Mouse (Mus musculus) kidney, adult 11 months (tissue): Measurements from ENCODE around the gene Myo5a.
A peak's percentile ranks its signal among the peaks of the same experiment; 100 is the strongest.

Source experiments
- DNase-seq: peaks from one replicate; pipeline ENCODE4 v3.0.0; 2022

Gene Myo5a

DNA sequence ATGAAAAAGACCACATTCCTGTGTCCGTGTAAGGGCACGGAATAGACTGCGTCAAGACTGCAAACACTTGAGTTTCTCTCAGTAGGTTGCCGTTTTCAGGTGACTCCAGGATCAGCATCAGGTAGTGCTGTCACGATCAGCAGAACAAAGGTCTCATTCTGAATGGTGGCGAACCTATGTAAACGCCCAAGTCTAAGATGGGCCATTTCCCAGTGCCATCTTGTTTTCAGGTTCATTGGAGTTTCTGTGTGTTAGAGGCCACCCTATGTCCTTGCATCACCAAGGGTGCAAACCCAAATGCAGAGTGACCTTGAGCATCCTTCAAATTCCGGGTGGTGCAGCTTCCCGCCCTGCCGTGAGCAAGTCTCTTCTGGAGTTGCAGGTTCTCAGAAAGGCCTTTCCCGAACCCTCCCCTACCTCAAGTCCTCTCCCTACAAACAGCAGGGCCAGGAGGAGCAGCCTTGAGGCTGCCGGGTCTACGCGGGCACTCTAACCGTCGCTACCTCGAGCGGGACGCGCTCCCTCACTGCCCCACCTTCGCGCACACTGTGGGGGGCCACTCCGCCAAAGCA is at the start of gene Myo5a:
Myo5a (plus strand) TSS at position 559 of the 572 bp plus-strand sequence.
- DNase-seq = no peak

DNA sequence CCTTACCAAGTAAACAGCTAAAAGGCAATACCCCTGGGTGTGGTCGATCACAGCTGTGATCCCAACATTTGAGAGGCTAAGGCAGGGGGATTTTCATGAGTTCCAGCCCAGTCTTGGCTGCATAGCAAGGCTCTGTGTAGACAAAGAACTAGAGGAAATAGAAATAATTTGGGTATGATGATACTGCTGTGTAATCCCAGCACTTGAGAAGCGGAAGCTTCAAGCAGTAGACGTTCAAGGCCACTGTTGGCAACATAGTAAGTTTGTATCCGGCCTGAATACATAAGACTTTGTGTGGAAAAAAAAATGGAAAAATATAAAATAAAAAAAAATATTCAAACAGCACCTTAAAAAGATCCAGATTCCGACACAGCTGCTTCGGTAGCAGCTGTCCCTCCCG is 48.3 kb upstream of the Myo5a start:
- no peak for DNase-seq

DNA sequence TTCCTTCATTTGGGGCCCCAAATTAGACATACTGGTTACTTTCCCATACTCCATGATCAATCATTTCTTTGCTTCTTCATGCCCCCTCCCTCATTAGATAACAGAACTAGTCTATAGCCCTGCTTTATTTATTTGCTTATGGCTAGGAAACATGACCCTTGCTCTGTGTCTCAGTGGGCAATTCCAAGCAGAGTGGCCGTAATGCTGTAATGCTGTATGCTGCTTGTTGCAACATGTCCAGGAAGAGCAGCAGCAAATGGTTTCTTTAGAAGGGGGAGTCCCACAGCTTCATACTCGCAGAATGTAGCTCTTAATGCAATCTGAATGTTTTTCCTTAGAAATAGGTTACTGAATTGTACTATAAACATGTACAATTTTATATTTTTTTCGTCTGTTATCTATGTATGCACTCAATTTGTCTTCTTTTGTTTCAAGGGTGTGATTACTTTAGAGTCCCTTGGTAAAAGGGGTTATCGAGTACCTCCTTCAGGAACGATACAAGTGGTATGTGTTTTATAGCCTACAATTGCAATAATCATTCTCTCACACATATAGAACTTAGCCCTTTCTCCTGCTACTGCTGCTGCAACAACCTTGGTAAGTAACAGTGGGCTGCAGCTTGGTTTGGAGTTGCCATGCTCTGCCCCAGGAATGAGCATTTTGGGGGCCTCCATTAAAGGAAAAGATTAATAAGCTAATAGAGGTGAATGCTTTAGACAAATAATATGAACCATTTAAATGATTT is 47.5 kb upstream of the Myo5a start:
- no peak for DNase-seq

DNA sequence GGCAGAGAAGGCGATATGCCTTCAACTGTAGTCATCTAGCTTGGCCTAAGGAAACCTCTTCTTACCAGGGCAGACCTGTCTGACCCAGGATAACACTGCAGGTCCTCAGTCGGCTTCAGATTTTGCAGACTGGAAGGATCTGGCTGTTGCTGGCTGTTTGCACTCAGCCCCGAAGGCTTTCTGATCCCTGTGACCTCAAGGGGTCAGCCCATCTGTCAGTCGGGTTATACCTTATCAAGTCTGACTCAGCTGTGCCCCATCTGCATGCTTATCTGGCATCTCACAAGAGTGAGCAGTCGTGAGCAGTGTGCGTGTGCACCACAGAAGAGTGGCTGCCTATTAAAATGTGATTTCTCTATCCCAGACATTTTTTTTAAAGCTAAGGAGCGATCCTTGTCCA is 46.7 kb upstream of the Myo5a start:
- DNase-seq = no peak

DNA sequence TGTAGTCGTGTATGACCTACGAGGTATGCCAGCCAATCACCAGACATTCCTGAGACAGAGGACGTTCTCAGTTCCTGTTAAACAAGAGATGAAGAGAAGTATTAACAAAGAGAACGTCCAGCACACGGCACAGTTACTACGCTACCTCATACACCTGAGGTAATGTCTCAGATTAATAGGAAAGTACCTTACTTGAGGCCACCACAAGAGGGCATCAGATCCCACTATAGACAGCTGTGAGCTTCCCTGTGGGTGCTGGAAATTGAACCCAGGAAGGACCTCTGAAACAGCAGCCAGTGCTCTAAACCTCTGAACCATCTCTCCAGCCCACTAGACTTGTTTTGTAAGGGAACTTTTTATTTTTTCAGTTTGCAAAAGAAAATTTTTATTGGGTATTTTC is 45.1 kb upstream of the Myo5a start:
- DNase-seq = no peak

DNA sequence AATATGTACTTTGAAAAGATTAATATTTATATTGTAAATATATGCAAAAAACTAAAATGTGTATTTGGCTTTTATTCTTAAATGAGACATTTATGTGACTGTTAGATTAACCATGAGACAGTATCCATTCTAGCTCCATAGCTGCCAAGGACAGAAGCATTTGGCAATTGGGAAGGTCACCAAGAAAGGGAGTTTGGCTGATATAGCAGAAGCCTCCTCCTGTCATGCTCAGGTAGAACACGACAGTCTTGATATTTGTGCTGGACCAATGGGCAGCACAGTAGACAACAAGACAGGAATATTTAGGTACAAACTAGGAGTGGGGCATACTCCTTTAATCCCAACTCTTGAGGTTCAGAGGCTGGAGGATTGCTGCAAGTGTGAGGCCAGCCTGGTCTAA is 38.4 kb upstream of the Myo5a start:
- DNase-seq = no peak

DNA sequence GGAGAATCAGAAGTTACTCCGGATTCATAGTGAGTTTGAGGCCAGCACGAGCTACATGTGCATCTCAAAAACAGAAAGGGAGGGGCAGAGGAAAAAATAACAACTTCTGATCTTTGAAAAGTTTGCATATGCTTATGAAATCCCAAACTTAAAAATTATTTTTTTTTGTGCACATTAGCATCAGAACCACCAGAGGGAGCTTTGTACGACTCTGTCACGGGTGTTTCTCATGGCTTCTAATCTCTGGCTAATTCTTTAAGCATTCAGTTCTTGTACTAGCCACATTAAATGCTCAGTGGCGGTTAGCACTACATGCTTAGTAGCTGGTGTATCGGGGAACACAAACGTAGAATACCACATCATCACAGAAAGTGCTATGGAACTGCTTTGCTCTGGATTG is 37.7 kb upstream of the Myo5a start:
- no peak for DNase-seq

DNA sequence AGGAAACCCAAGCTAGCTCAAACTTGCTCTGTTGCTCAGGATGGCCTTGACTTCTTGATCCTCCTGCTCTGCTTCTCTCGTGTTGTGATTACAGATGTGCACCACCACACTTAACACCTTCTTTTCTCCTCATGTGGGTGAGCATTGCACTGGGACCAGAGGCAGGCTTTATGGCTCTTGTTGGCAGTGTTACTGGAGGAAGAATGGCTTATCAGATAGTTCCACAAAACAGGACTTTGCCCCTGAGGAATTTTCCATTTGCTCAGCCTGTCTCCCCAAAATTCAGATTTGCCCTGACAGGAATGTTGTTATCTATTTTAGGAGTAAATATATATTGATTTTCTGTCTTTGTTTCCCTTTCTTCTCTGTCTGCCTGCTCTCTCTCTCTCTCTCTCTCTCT is 36.1 kb upstream of the Myo5a start:
- DNase-seq = no peak

DNA sequence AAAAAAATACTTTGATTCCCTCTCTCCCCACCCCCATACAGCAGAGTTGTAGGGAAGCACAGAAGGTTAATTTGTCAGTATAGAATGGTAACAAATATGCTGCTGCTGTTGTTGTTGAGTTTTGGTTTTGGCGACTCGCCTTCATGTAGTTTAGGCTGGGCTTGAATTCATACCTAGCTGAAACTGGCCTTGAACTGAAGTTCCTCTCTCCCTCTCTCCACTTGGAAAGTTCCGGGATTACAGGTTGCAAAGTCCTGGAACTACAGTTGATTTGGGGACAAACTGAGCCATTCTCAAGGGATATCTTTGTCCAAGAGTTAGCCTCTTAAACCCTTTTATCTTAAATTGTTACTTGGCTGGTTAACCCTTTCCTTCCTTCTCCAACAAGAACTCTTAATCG is 34.9 kb upstream of the Myo5a start:
- no peak for DNase-seq

DNA sequence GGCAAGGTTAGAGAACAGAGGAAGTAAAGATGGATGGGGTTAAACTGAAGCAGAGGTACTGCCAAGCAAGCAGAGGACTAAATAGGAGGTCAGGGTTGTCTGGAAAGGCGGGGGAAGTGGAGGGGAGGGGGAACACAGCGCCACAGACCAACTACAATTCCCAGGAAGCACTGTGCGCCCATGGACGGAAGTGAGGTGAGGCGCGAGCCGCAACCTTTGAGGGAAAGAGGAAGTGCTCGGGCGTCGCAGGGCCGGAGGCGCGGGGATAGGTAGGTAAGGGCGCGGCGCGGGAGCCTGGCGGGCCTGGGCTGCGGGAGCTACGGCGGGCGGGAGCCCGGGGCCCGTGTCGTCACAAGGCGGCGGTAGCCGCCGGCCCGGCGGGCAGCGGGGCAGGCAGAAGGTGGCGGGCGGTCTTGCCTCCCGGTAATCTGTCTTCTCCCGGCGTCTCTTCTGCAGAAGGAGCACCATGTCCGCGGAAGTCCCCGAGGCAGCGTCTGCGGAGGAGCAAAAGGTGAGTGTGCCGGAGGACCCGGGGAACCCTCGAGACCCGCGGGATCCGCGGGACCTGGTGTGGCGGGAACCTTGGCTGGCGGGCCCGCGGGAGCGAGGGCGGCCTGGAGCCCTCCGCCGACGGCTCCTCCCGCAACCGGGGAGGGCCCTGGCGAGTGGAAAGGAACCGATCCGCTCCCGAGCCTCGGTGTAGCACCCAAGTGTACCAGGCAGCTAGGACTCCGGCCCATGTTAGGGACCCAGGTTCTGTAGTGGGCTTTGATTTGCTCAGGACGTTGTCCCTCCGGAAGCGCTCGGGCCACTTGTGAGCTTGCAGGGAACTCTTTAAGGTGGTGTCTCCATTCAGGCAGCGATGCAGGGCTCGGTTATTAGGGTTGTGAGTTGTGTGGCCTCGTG is 33.1 kb upstream of the Myo5a start, which contains the start of gene Arpp19:
Arpp19 (plus strand) TSS at position 164 of the 906 bp plus-strand sequence.
- peak; percentile 87 for DNase-seq

DNA sequence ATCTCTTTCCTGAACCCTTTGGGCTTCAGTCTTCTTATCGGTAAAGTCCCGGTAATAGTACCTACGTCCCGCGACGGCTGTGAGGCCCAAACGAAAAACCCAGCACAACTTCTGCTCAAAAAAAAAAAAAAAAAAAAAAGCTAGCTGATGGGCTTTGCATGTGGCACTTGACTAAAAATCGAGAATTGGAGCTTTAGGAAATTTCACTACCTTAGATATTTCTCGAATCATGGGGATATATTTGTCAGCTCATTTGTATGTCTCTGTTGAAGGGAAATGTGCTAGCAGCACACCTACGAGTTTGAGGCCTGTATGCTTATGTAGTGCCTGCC is 32.5 kb upstream of the Myo5a start:
- no peak for DNase-seq

DNA sequence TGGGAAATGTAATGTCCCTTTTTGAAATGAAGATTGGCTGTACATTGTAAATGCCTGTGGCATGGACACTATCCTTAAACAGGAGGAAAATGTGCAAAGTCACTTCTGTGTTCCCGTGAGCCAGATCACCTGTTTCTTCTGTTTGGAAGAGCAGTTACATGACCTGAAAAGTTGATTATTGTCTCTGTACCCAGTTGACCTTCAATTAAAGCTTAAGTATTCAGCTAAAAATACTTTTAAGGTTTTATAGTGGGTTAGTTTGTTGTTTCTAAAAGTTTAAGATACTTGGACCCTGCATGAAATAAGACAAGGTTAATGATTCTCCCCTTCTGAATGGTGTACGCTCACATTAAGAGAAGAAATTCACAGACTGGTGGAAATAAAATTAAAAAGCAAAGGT is 30.2 kb upstream of the Myo5a start:
- peak; percentile 23 for DNase-seq

DNA sequence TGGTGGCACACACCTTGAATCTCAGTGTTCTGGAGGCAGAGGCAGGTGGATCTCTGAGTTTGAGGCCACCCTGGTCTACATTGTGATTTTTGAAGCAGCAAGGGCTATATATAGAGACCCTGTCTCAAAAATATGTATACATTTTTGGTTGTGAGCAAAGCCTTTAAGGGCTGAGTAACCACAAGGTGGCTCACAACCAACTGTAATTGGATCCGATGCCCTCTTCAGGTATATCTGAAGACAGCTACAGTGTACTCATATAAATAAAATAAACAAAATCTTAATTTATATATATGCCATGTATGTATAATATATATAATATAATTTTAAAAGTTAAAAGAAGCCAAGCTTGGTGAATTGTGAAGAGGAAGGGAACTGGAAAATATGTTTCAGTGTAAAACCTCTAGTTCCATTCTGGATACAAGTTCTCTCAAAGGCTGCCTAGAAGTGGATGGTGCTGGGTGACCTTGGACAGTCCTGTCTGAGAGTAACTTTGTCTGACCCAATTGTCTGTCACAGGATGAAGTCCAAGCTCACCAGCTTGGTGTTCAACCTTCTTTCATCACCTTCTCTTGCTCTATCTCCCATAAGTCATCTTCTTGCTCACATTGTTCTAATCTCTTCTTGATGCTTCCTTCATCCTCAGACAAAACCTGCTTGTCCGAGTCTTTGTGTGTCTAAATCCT is 28.8 kb upstream of the Myo5a start:
- DNase-seq = no peak

DNA sequence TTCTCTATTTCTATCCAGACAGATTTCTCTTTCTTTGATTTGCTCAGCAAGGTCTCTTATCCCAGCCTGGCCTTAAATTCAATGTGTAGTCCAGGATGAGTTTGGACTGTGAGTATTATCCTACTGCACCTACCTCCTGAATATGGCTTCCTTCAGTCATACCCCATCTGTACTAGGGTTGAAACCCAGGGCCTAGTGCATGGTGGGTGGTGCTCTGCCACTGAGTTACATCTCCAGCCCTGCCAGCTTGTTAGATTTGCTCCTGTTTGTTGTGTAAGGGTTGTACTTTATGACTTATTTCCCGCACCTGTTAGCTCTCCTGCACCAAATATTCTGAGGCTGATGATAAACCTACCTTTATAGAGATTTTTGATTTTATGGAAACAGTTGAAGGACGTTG is 27.6 kb upstream of the Myo5a start:
- DNase-seq = no peak

DNA sequence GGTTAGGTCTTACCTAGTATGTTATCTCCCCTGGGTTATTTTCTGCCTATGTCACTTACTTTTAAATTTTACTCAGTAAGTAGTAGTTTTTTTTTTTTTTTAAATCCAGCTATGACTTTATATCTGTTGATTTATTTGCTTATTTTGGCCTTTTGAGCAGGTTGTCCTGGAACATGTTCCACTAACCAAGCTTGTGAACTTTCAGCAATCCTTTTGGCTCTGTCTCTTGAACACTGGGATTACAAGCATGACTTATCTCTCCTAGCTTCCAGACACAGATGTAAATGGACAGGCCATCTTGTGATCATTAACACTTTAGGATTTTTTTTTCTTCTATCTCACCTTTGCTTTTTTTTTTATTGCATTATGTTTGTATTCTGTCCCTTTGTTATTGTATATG is 23.7 kb upstream of the Myo5a start:
- DNase-seq = no peak

DNA sequence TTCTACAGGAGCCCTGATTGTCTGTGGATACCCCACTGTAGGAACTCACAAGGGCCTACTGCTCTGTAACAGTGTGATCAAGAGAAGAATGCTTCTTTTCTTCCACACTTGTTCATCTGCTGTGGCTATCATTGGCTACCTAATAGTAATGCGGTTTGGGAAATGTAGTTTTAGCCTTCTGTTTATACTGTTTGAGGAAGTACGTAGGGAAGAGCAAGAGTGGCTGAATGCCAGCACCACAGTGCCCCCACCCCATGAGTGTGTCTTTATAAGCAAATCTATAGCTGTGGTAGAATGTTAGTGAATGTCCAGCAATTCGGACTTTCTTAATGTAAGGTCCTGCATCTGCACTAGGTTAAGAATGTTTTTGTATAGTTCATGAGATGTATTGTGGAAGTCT is 21.7 kb upstream of the Myo5a start:
- no peak for DNase-seq

DNA sequence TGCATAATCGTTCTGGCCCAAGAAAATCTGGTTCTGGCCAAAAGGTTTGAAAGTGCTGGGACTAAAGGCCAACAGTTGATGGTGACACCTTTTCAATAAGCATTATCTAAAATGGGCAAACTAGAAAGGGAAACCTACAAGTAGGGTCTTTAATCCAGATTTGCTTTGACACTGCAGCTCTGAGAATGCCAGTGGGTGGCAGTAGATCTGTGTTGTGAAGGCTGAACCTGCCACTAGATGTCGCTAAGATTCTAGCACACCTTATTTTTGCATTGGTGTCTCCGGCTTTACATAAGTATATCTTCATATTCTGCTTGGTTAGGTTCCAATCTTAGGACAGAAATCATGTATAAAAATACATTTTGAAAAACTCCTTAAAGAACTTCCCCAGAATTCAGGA is 20.8 kb upstream of the Myo5a start:
- peak; percentile 40 for DNase-seq

DNA sequence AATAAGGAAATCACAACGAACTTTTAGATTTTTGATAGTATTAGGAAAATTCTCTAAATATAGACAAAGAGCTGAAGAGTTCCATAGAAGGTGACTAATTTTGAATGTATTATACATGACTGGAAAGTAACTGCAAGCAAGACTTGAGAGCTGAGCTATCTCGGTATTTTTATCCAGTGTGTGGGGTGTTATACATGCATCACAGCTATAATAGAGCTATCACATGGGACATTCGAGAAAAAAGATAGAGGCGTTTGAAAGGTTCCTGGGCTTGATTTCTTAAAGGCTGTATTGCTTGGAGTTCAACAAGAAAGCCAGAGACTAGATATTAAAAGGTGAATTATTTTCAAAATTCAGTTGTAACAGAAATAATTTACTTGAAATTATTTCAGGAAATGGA is 19.0 kb upstream of the Myo5a start:
- no peak for DNase-seq

DNA sequence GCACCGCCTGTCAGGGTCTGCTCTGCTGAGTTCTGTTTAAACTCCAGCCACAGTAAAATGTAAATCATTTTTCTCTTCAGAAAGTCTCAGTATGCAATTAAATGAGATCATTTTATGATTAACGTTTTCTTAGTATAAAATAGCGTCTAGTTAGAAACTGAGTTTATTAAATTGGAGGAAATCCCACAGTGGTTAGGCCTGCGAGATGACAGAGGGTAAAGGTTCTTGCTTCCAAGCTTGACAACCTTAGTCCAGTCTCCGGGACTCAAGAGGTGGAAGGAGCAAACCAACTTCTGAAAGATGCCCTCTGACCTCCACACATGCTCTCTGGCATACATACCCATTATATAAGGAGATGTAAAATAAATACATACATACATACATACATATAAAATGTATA is 15.8 kb upstream of the Myo5a start:
- DNase-seq = peak; percentile 18

DNA sequence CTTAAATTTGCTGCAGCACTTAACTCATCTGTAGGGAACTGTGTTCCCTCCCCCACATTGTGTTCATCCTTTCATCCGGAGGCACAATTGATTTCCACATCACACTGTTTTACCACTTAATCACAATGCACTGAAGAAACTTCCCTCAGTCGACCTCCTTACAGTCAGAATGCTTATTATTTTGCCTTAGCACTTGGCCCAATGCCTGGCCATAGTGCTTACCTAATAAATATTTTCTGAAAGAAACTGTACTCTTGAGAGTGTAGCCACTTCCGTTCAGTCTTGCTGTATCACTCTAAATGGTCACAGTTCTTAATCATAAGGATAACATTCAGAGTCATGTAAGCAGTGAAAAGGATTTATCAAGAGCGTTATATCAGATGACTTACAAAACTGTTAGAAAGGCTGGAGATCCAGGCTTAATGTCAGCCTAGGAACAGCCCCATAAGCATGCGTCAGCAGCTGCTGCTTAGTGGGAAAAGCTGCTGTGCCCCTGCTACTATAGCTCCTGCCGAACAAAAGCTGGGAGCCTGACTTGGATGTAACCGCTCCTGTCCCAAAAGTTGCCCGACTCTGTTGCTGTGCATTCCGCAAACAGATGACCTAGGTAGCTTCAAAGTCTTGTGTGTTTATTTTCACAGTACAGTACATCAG is 6.0 kb upstream of the Myo5a start:
- DNase-seq = no peak

DNA sequence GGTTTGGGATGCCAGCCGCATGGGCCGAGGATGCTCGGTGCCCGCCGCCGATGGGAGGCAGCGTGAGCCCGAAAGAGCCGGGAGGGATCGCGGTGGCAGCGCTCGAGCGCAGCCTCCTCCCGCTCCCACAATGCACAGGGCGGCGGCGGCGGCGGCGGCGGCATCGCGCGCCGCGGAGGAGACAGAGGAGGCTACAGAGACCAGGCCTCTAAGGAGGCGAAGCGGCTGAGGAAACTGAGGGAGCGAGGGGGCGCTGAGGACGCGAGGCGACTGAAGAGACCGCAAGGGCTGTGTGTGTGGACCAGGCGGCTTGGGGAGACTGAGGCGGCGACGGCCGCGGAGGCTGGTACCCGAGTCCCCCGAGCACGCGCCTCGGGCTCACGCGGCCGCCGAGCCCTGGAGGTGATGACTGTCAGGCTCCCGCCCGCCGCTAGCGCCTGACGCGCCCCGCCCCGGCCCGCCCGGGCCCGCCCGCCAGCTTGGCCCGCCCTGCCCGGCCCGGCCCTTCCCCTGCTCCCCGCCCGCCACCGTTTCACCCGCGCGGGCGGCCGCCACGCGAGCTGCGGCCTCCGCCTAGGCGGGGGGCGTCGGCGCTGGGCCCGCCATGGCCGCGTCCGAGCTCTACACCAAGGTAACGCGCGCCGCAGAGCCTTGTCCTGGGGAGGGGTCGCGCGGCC is 352 bp downstream of the Myo5a start:
- DNase-seq = peak; percentile 52

DNA sequence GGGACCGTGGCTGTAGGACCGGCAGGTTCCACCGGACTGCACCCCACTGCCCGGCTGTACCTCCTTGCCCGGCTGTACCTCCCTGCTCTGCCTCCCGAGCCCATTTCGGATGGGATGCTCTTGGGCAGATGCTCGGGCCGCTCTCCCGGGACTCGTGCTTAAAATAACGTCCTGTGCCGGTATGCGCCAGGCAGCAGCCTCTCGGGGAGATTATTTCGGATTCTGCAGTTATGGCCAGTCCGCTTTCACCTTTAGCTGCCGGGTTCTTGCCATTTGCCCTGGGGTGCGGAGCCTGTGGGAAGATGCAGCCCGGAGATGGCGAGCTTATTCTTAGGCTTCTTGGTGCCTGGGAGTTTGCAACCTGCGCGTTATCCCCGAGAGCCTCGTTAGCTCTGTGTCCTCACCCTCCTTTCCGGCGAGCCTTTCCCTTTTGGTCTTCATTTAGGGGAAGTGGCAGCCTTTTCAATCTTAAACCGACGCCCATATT is 934 bp downstream of the Myo5a start:
- DNase-seq = no peak
